Mouse (Mus musculus) frontal cortex, postnatal 36 days (tissue): ENCODE measurements around the gene Trim25.
"Not testable (repeated sequence)": the region's sequence is repeated elsewhere in the genome, so short reads cannot be mapped to it uniquely, and the experiment has no call there.

Experiments used
- DNase-seq, 2 experiments: peaks; one replicate each; pipeline ENCODE4 v3.0.0; 2022; ENCODE audit warnings: low spot score in 2 of 2

The Trim25 gene

DNA sequence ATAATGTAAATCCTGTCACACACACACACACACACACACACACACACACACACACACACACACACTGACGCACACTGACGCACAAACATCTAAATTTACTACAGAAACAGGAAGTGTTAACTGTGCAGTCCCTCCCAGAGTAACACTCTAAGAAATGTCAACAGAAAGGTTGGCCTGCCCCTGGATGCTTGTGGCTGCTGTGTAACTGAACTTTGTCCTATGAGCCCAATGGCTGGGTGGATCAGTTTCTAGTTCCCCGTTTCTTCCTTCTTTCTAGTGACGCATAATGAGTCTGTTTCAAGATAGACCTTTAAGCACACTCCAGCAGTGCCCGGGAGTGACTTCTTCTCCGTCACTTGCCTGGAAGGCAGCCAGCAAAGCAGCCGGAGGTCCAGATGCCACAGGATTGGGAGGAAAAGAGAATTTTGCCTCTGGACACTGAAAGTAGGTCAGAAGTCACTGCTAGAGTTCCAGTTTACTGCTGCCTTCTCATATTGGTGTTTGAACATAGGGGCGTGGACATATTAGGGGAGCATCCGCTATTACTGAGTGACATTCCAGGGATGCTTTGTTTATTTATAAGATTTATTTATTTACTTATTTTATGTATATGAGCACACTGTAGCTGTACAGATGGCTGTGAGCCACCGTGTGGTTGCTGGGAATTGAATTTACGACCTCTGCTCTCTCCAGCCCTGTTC is 25.2 kb downstream of the Trim25 start:
- no peak for DNase-seq

- DNase-seq, result no peak
Observed at GRCm38 (mm10) chr11:89025603-89026002, 26.4 kb downstream of the Trim25 start.

GRCm38 (mm10) chr11:89026117-89026516 is 26.9 kb downstream of the Trim25 start:
- DNase-seq, result no peak

DNA sequence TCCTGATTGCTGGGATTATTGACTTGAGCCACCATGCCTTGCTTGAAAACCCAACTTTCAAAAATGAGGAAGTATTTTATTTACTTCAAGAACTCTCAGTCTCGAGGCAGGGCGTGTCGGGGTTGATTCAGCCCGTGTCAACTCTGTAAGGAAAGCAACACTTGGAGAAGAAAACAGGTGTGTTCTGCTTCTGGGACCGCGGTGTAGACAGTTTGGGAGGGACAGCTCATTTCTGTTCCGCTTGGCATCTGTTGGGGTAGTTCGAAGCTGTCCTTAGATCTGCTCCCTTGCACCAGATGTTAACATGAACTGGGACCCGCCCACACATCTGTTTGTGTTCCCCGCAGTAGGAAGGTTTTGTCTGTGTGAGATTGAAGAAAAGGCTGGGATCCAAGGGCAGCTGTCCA is 28.8 kb downstream of the Trim25 start:
- no peak for DNase-seq

DNA sequence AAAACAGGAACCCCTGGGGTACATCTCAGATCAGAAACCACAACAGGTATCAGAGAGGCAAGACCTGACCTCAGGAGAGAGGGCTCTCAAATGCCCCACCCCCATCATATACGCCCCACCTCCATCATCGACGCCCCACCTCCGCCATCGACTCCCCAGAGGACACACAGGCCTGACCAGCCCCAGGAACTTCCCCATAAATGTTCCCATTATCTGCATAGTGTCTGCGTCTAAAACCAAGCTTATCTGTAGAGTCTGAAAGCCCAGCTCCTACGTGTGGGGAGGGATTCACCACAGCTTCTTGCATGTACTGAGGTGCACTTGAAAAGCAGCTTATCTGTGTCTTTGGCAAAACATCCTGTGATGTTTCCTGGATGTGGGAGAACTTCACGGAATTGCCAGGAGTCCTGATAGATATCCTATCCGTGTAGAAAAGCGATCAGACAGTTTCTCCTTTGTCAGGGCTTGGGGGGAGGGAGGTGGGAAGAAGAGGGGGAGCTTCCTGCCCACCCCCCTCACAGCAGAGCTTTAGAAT is 29.8 kb downstream of the Trim25 start:
- DNase-seq, result no peak

- DNase-seq, result no peak
Observed at GRCm38 (mm10) chr11:89030552-89030951, 31.4 kb downstream of the Trim25 start.

GRCm38 (mm10) chr11:89031189-89031588 is 32.0 kb downstream of the Trim25 start:
- no peak for DNase-seq

- no peak for DNase-seq
Observed at GRCm38 (mm10) chr11:89034592-89034991, 35.4 kb downstream of the Trim25 start.

GRCm38 (mm10) chr11:89035552-89035951 is 36.4 kb downstream of the Trim25 start:
- DNase-seq, result no peak

DNA sequence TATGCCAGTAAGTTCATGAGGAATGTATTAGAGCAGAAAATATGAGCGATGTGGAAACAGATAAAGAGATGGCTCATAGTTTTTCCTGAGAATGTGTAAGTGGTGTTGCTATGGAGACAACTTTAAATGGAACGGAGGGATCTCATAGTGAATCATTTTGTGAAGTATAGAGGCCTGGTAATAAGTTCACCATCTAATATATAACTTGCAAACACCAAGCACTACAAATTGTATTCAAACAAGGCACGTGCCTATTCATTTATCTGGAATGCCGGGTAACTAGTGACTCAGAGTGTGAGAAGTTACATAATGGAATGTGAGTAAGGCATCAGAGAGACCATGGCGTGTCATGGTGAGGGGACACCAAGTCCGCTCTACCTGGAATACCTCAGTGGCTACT is 39.3 kb downstream of the Trim25 start:
- no peak for DNase-seq

DNA sequence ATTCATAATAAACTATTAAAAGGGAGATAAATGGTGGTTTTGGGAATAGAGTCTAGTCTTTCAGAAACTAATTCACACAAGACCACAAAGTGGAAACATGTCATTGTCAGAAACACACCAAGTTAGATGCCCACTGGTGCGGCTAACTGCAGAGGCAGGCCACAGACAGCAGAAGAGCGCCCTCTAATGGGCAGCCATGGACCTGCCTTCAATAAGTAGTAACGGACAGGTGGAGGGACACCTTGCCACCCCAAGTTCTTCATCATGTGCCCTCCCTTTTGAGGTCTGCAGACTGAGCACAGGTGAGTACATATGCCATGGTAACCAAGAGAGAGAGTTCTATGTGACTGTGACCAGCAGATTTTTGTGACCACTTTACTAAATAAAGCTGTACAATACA is 40.1 kb downstream of the Trim25 start:
- peak; percentile 31 to 64 for DNase-seq

DNA sequence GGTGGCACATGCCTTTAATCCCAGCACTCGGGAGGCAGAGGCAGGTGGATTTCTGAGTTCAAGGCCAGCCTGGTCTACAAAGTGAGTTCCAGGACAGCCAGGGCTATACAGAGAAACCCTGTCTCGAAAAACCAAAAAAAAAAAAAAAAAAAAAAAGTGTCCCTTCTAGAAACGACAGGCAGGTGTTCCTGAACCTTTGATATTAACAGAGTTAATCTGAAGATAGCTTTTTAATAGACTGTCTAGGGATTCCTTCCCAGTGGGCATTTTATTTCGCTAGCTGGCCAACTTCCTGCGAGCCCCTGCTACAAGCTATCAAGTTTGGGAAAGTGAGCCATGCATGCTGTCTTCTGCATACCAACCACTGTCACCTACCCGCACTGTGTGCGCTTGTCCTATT is 41.9 kb downstream of the Trim25 start:
- DNase-seq, result not testable (repeated sequence)

DNA sequence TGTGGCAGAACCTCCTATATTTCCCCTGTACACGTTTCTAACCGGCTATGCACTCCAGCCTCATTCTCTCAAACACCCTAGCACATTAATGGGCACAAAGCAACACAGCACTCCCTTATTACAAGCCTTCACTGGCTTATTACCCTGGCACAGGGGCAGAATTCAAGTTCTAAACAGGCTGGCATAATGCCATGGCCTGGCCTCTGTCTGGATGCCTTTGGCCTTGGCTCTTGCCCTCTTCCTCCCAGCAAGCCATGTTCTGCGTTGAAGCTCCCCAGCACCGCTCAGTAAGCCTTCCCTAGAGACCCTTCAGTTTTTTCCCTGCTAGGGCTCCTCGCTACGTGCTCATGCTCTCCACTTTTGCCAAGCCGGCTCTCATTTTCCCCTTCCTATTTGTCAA is 43.9 kb downstream of the Trim25 start:
- no peak for DNase-seq

- DNase-seq, result not testable (repeated sequence)
Observed at GRCm38 (mm10) chr11:89045501-89045900, 46.3 kb downstream of the Trim25 start.

DNA sequence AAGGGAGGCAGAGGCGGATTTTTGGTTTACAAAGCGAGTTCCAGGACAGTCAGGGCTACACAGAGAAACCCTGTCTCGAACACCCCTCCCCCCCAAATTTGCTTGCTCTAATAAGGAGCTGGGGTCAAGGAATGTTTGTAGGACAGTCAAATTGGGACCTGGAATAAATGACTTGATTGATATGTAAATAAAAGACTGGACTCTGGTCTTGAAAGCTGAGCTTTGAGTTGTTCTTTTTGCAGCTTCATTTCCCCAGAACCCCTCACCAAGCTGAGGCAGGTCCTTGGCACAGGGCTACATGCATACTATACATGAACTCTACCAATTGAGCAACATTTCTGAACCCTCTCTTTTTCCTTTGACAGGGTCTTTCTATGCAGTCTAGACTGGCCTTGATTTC is 46.8 kb downstream of the Trim25 start:
- no peak for DNase-seq

GRCm38 (mm10) chr11:89051767-89052166 is 52.6 kb downstream of the Trim25 start:
- no peak for DNase-seq

- DNase-seq, result no peak
Observed at GRCm38 (mm10) chr11:89055931-89056690, 56.9 kb downstream of the Trim25 start.

GRCm38 (mm10) chr11:89058515-89059270 is 59.5 kb downstream of the Trim25 start:
- no peak for DNase-seq

DNA sequence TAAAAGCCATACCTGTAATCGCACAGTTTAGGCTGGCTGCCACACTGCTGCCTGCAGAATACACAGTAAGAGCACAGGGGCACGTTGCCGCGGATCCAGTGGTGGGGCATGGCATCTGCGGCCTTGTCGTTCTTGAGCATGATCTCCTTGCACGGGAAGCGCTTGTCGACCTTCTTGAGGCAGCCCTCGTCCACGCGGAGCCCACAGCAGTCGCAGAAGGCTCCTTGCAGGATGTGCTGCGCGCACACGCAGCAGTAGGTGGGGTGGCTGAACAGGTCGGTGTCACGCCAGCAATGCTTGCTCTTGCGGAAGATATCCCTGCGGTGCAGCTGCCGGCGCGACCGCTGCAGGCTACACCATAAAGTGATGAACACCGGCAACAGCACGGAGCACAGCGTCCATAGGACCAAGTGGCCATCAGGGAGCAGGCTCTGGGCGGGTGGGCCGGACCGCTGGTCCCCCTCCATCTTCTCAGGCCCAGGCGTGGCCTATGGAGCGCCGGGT is 60.8 kb downstream of the Trim25 start:
- peak; percentile 48 to 51 for DNase-seq

- peak; percentile 90 to 93 for DNase-seq
Observed at GRCm38 (mm10) chr11:89060423-89061089, 61.4 kb downstream of the Trim25 start.

- DNase-seq, result no peak
Observed at GRCm38 (mm10) chr11:89061362-89061761, 62.2 kb downstream of the Trim25 start.

GRCm38 (mm10) chr11:89064312-89064711 is 65.1 kb downstream of the Trim25 start:
- no peak for DNase-seq
